Mouse (Mus musculus): ENCODE measurements around the gene Snrpd2.

Snrpd2 gene

GRCm38 (mm10) chr7:19179936-19180335 lies 30.4 kb downstream of the Snrpd2 start:
- no peak for DNase-seq

GRCm38 (mm10) chr7:19180862-19181429 lies 31.4 kb downstream of the Snrpd2 start:
- no peak for DNase-seq

GRCm38 (mm10) chr7:19184250-19184649 lies 34.7 kb downstream of the Snrpd2 start:
- DNase-seq = no peak

- DNase-seq = no peak
Measured at GRCm38 (mm10) chr7:19184758-19185157, 35.2 kb downstream of the Snrpd2 start.

- no peak for DNase-seq
Measured at GRCm38 (mm10) chr7:19194676-19195075, 45.2 kb downstream of the Snrpd2 start.

- DNase-seq = no peak
Measured at GRCm38 (mm10) chr7:19196676-19197075, 47.2 kb downstream of the Snrpd2 start.

GRCm38 (mm10) chr7:19197985-19198384 lies 48.5 kb downstream of the Snrpd2 start:
- DNase-seq = no peak

- DNase-seq = no peak
Measured at GRCm38 (mm10) chr7:19201660-19202059, 52.1 kb downstream of the Snrpd2 start.

- no peak for DNase-seq
Measured at GRCm38 (mm10) chr7:19202065-19202850, 52.7 kb downstream of the Snrpd2 start.
